Mouse (Mus musculus): ENCODE measurements around the gene Mtus2.

DNA sequence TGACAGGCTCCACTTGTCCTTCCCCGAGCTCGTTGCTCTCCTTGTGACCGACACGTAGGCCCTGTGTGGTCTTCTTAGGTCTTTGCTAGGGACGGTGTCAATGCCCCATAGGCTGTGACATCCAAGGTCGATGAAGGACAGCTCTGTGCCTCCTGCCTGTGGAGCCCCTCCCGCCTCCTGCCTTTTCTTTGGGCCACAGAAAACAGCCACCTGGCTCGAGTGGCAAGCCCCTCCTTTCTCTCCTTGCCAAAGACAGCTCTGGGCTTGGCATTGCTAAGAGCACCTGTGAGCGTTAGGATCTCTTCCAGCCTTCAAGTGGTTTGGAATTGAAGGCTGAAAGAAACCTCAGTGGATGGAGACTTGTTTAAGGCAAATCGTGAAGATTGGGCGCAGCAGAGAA, 91.1 kb downstream of the Mtus2 start:
- TF ChIP-seq NELFE (IDR thresholded peaks at IDR 0.05; ENCODE audit: low read depth, low read length): no peak
- TF ChIP-seq CTCF (conservative IDR thresholded peaks at IDR 0.05 in 1 of 2, IDR thresholded peaks at IDR 0.05 in 1 of 2; ENCODE audit: low read depth in 2 of 2, low read length in 2 of 2): no peak
- TF ChIP-seq SIN3A (IDR thresholded peaks at IDR 0.05; ENCODE audit: low read length): no peak
- TF ChIP-seq TCF12 (IDR thresholded peaks at IDR 0.05; ENCODE audit: low read depth, low read length): no peak
- TF ChIP-seq ETS1 (conservative IDR thresholded peaks at IDR 0.05; ENCODE audit: low read depth, low read length): no peak
- TF ChIP-seq JUN (IDR thresholded peaks at IDR 0.05; ENCODE audit: insufficient read depth, low read depth, low read length): no peak
- TF ChIP-seq ZMIZ1 (IDR thresholded peaks at IDR 0.05; ENCODE audit: low read depth, low read length): no peak
- TF ChIP-seq ELF1 (IDR thresholded peaks at IDR 0.05; ENCODE audit: low read depth, low read length): no peak
- TF ChIP-seq POLR2A (IDR thresholded peaks at IDR 0.05; ENCODE audit: low read depth, low read length): no peak

Measured in CH12.LX (cell line).